Mouse (Mus musculus) ES-E14 (cell line): ENCODE measurements around the gene Hspb9.

ENCODE experiments used
- CHD2 ChIP-seq: IDR thresholded peaks from 2 replicates; pipeline ENCODE4 v1.6.1; 2014; ENCODE audit warnings: mild to moderate bottlenecking, low read depth, low read length, inconsistent platforms
- ZNF384 ChIP-seq: IDR thresholded peaks from 2 replicates; pipeline ENCODE4 v1.6.1; 2012; ENCODE audit warnings: low read depth, low read length, inconsistent platforms

- TF ChIP-seq ZNF384 (peak; percentile 85), CHD2 (no peak)
Observed at GRCm38 (mm10) chr11:100711783-100712615, 1.7 kb upstream of the Hspb9 start, which contains the start of gene Kat2a.
